Mouse (Mus musculus): ENCODE measurements around the gene Plxnd1. TPM values are rescaled to one million over a fixed set of nuclear protein-coding genes. Genes with fewer than 3 reads are reported as not detected.

Gene Plxnd1
- polyA plus RNA-seq, 1 experiment: 6.1 TPM

- H3K4me3 ChIP-seq (ENCODE audit: control insufficient read depth, low read depth, low read length): no peak overlapping the region
- TF ChIP-seq CTCF (IDR thresholded peaks at IDR 0.05; ENCODE audit: control insufficient read depth, insufficient read depth, insufficient replicate concordance, low read depth, low read length) (no peak), POLR2A (IDR thresholded peaks at IDR 0.05; ENCODE audit: control insufficient read depth, low read depth, low read length) (no peak)
- H3K27me3 ChIP-seq (ENCODE audit: control insufficient read depth, insufficient read depth, low read length): no peaks in the 10 kb centered on the region
- no peak overlapping the region for H3K27ac ChIP-seq (ENCODE audit: control insufficient read depth, insufficient read depth, low read depth, low read length)
- H3K4me1 ChIP-seq (ENCODE audit: control insufficient read depth, insufficient read depth, low read length): no peaks in the 10 kb centered on the region
- no peaks in the 10 kb centered on the region for H3K36me3 ChIP-seq (ENCODE audit: control insufficient read depth, insufficient read depth, low read length)
Observed at GRCm38 (mm10) chr6:115971273-115972060, 23.3 kb downstream of the Plxnd1 start.

GRCm38 (mm10) chr6:115969952-115970351 is 24.9 kb downstream of the Plxnd1 start:
- Histone ChIP-seq H3K27ac (ENCODE audit: control insufficient read depth, insufficient read depth, low read depth, low read length) (no peak overlapping the region), H3K27me3 (ENCODE audit: control insufficient read depth, insufficient read depth, low read length) (no peaks in the 10 kb centered on the region), H3K36me3 (ENCODE audit: control insufficient read depth, insufficient read depth, low read length) (no peaks in the 10 kb centered on the region), H3K4me1 (ENCODE audit: control insufficient read depth, insufficient read depth, low read length) (no peaks in the 10 kb centered on the region), H3K4me3 (ENCODE audit: control insufficient read depth, low read depth, low read length) (no peak overlapping the region)
- TF ChIP-seq POLR2A (IDR thresholded peaks at IDR 0.05; ENCODE audit: control insufficient read depth, low read depth, low read length): no peak
- TF ChIP-seq CTCF (IDR thresholded peaks at IDR 0.05; ENCODE audit: control insufficient read depth, insufficient read depth, insufficient replicate concordance, low read depth, low read length): no peak

GRCm38 (mm10) chr6:115969103-115969502 is 25.7 kb downstream of the Plxnd1 start:
- Histone ChIP-seq H3K36me3 (ENCODE audit: control insufficient read depth, insufficient read depth, low read length) (no peaks in the 10 kb centered on the region), H3K27ac (ENCODE audit: control insufficient read depth, insufficient read depth, low read depth, low read length) (no peak overlapping the region), H3K4me3 (ENCODE audit: control insufficient read depth, low read depth, low read length) (no peak overlapping the region), H3K27me3 (ENCODE audit: control insufficient read depth, insufficient read depth, low read length) (no peaks in the 10 kb centered on the region), H3K4me1 (ENCODE audit: control insufficient read depth, insufficient read depth, low read length) (no peaks in the 10 kb centered on the region)
- TF ChIP-seq POLR2A (IDR thresholded peaks at IDR 0.05; ENCODE audit: control insufficient read depth, low read depth, low read length) (no peak), CTCF (IDR thresholded peaks at IDR 0.05; ENCODE audit: control insufficient read depth, insufficient read depth, insufficient replicate concordance, low read depth, low read length) (no peak)

- TF ChIP-seq POLR2A (IDR thresholded peaks at IDR 0.05; ENCODE audit: control insufficient read depth, low read depth, low read length) (no peak), CTCF (IDR thresholded peaks at IDR 0.05; ENCODE audit: control insufficient read depth, insufficient read depth, insufficient replicate concordance, low read depth, low read length) (no peak)
- Histone ChIP-seq H3K4me3 (ENCODE audit: control insufficient read depth, low read depth, low read length) (no peak overlapping the region), H3K4me1 (ENCODE audit: control insufficient read depth, insufficient read depth, low read length) (no peaks in the 10 kb centered on the region), H3K27ac (ENCODE audit: control insufficient read depth, insufficient read depth, low read depth, low read length) (no peak overlapping the region), H3K27me3 (ENCODE audit: control insufficient read depth, insufficient read depth, low read length) (no peaks in the 10 kb centered on the region), H3K36me3 (ENCODE audit: control insufficient read depth, insufficient read depth, low read length) (no peaks in the 10 kb centered on the region)
Observed at GRCm38 (mm10) chr6:115968700-115969099, 26.1 kb downstream of the Plxnd1 start.

GRCm38 (mm10) chr6:115968086-115968485 is 26.7 kb downstream of the Plxnd1 start:
- Histone ChIP-seq H3K27ac (ENCODE audit: control insufficient read depth, insufficient read depth, low read depth, low read length) (no peak overlapping the region), H3K4me1 (ENCODE audit: control insufficient read depth, insufficient read depth, low read length) (no peaks in the 10 kb centered on the region), H3K27me3 (ENCODE audit: control insufficient read depth, insufficient read depth, low read length) (no peaks in the 10 kb centered on the region), H3K36me3 (ENCODE audit: control insufficient read depth, insufficient read depth, low read length) (no peaks in the 10 kb centered on the region), H3K4me3 (ENCODE audit: control insufficient read depth, low read depth, low read length) (no peak overlapping the region)
- TF ChIP-seq CTCF (IDR thresholded peaks at IDR 0.05; ENCODE audit: control insufficient read depth, insufficient read depth, insufficient replicate concordance, low read depth, low read length): no peak
- TF ChIP-seq POLR2A (IDR thresholded peaks at IDR 0.05; ENCODE audit: control insufficient read depth, low read depth, low read length): no peak

- TF ChIP-seq POLR2A (IDR thresholded peaks at IDR 0.05; ENCODE audit: control insufficient read depth, low read depth, low read length): no peak
- TF ChIP-seq CTCF (IDR thresholded peaks at IDR 0.05; ENCODE audit: control insufficient read depth, insufficient read depth, insufficient replicate concordance, low read depth, low read length): no peak
- Histone ChIP-seq H3K27me3 (ENCODE audit: control insufficient read depth, insufficient read depth, low read length) (no peaks in the 10 kb centered on the region), H3K4me3 (ENCODE audit: control insufficient read depth, low read depth, low read length) (no peak overlapping the region), H3K4me1 (ENCODE audit: control insufficient read depth, insufficient read depth, low read length) (no peaks in the 10 kb centered on the region), H3K27ac (ENCODE audit: control insufficient read depth, insufficient read depth, low read depth, low read length) (no peak overlapping the region), H3K36me3 (ENCODE audit: control insufficient read depth, insufficient read depth, low read length) (no peaks in the 10 kb centered on the region)
Observed at GRCm38 (mm10) chr6:115967291-115967880, 27.4 kb downstream of the Plxnd1 start.

GRCm38 (mm10) chr6:115966227-115966966 is 28.4 kb downstream of the Plxnd1 start:
- TF ChIP-seq POLR2A (IDR thresholded peaks at IDR 0.05; ENCODE audit: control insufficient read depth, low read depth, low read length): no peak
- H3K36me3 ChIP-seq (ENCODE audit: control insufficient read depth, insufficient read depth, low read length): no peaks in the 10 kb centered on the region
- H3K27ac ChIP-seq (ENCODE audit: control insufficient read depth, insufficient read depth, low read depth, low read length): no peak overlapping the region
- no peaks in the 10 kb centered on the region; the same call in 1 of the 2 replicates for H3K4me1 ChIP-seq (ENCODE audit: control insufficient read depth, insufficient read depth, low read length)
- no peaks in the 10 kb centered on the region for H3K27me3 ChIP-seq (ENCODE audit: control insufficient read depth, insufficient read depth, low read length)
- no peak overlapping the region for H3K4me3 ChIP-seq (ENCODE audit: control insufficient read depth, low read depth, low read length)

Data from testis, adult 2 months (tissue).